Mouse (Mus musculus): ENCODE data around the gene Wfdc12. TPM values are rescaled to one million over a fixed set of nuclear protein-coding genes. Genes with fewer than 3 reads are reported as not detected.

Wfdc12 gene
- total RNA-seq, 1 experiment from 2014 or later, result not detected

DNA sequence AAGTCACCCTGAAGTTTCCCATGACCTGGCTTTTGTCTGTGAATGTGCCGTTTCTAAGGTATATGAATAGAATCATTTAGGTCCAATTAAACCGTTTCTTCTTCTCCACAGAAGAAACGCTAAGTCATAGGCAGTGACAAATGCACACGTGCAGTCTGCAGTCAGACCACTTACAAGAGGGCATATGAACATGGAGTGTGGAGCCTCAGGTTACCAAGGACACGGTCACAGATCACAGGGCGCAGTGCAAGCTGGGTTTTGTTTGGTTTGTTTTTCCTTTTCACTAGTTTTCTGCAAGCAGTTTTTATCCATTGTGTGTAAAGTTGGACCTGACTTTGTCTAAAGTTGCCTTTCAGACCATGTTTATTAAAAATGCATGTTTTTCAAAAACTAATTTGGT is 46.4 kb downstream of the Wfdc12 start:
- ATAC-seq (ENCODE audit: extremely low read depth, insufficient number of reproducible peaks, low FRiP score, poor library complexity, severe bottlenecking), result no peak

DNA sequence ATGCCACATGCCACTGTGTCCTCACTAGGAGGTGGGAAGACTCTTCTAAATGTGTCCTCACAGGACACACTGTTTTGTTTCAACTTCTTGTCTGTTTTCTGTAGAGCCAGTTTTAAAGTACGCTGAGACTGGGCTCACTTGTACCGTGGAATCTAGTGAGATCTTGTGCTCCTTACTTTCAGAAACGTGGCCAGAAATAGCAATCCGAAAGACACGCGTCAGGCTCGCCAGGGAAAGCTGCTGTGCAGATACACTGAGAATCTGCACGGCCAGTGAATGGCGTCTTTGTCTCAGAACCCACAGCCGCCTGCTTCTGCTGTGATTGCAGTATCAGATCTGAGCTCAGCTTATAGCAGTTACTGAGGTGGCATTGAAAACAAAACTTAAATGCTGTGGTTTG is 48.4 kb downstream of the Wfdc12 start:
- ATAC-seq (ENCODE audit: extremely low read depth, insufficient number of reproducible peaks, low FRiP score, poor library complexity, severe bottlenecking), result no peak

Other genes with a start within 250 kb of the Wfdc12 start
- gene Ywhab, start 195.6 kb downstream of the Wfdc12 start, total RNA-seq (2017), result 48.5 and 49.7 TPM in 2 replicates
- gene Pabpc1l, start 165.2 kb downstream of the Wfdc12 start, total RNA-seq (2017), result 0.37 and 6.4 TPM in 2 replicates
- 434 and 452 TPM in 2 replicates for gene Stk4, start 120.3 kb downstream of the Wfdc12 start, total RNA-seq (2017)
- 63.2 and 77.7 TPM in 2 replicates for gene Tomm34, start 119.4 kb downstream of the Wfdc12 start, total RNA-seq (2017)
- not detected in 2 replicates for gene Kcns1, start 19.5 kb downstream of the Wfdc12 start, total RNA-seq (2017)
- not detected in 2 replicates for gene Wfdc5, start 7.9 kb downstream of the Wfdc12 start, total RNA-seq (2017)
- not detected in 2 replicates for gene Wfdc15a, start 9.5 kb upstream of the Wfdc12 start, total RNA-seq (2017)
- not detected in 2 replicates for gene Wfdc15b, start 31.1 kb upstream of the Wfdc12 start, total RNA-seq (2017)
- gene Svs2, start 47.9 kb upstream of the Wfdc12 start, total RNA-seq (2017), result not detected in 2 replicates
- not detected in 2 replicates for gene Svs3b, start 66.0 kb upstream of the Wfdc12 start, total RNA-seq (2017)
- not detected in 2 replicates for gene Svs4, start 87.9 kb upstream of the Wfdc12 start, total RNA-seq (2017)
- not detected in 2 replicates for gene Svs3a, start 98.7 kb upstream of the Wfdc12 start, total RNA-seq (2017)
- gene Svs6, start 126.1 kb upstream of the Wfdc12 start, total RNA-seq (2017), result not detected in 2 replicates
- gene Svs5, start 142.1 kb upstream of the Wfdc12 start, total RNA-seq (2017), result not detected in 2 replicates
- gene Slpi, start 198.5 kb upstream of the Wfdc12 start, total RNA-seq (2017), result 327 and 410 TPM in 2 replicates
- gene Rbpjl, start 212.5 kb upstream of the Wfdc12 start, total RNA-seq (2017), result 0.37 and 0.47 TPM in 2 replicates
- gene Matn4, start 214.6 kb upstream of the Wfdc12 start, total RNA-seq (2017), result 0.12 TPM in 1 of 2 replicates, not detected in the other